ENCODE assay signal across 11 mouse cellular contexts in genomic region chr19:57367201-57367600, GRCm38 (mm10). TPM values are rescaled to one million over a fixed set of nuclear protein-coding genes. Genes with fewer than 3 reads are reported as not detected.
DNase-seq lines count a peak whose midpoint lies in the region; ATAC-seq and TF ChIP-seq lines count a peak whose summit lies in the region.
"Had no signal": no experiment of that assay in that cellular context is flagged by ENCODE, and none has a peak within 500 bp of the region (broad histone marks: within the 10 kb centered on the region; RNA-seq: fewer than 3 reads in every experiment).

No protein-coding gene starts in this region.

- 49% methylated on average over 4 of the region's 4 CpGs for WGBS in kidney, adult 2 months
- WGBS in liver, postnatal 0 days (ENCODE audit: insufficient replicate concordance), result 37% methylated on average over 4 of the region's 4 CpGs
- WGBS in stomach, postnatal 0 days, result 61% methylated on average over 4 of the region's 4 CpGs
- 86% methylated on average over 4 of the region's 4 CpGs for whole genome bisulfite sequencing in forebrain, embryonic 12.5 days

- H3K9ac ChIP-seq in liver, postnatal 0 days (replicated peaks), result peak overlapping the region; percentile 48; the same call in 1 of the 2 replicates
- no peak overlapping the region for H3K9ac ChIP-seq in stomach, postnatal 0 days (ENCODE audit: low read length)
- no peak overlapping the region for H3K9ac ChIP-seq in forebrain, embryonic 12.5 days
- H3K9ac ChIP-seq: limb, embryonic 12.5 days had no signal

- no peak overlapping the region for H3K4me3 ChIP-seq in kidney, adult 2 months (ENCODE audit: insufficient read depth, low read depth, low read length)
- no peak overlapping the region for H3K4me3 ChIP-seq in liver, postnatal 0 days (ENCODE audit: low read depth, low read length)
- no peak overlapping the region for H3K4me3 ChIP-seq in stomach, postnatal 0 days (ENCODE audit: low read depth, low read length)
- no peak overlapping the region for H3K4me3 ChIP-seq in forebrain, embryonic 12.5 days (replicated peaks)
- H3K4me3 ChIP-seq: erythroblast, embryonic 14.5 days; limb, embryonic 12.5 days had no signal

- peak; percentile 45 for DNase-seq in adrenal gland, adult 2 months
- DNase-seq in adrenal gland, adult 18-20 months (ENCODE audit: low spot score in 2 of 2), result no peak
- peak; percentile 70 for DNase-seq in kidney, adult 2 months
- DNase-seq in kidney, postnatal 4 days, result no peak
- DNase-seq in liver, postnatal 0 days, result peak; percentile 70
- DNase-seq in stomach, postnatal 0 days (ENCODE audit: low spot score), result no peak
- no peak for DNase-seq in testis, postnatal 10 days (ENCODE audit: low spot score)

- peak overlapping the region; percentile 49 for H3K4me2 ChIP-seq in liver, postnatal 0 days (ENCODE audit: low read depth, low read length)
- H3K4me2 ChIP-seq in stomach, postnatal 0 days (replicated peaks; ENCODE audit: low read depth), result no peak overlapping the region
- no peak overlapping the region for H3K4me2 ChIP-seq in forebrain, embryonic 12.5 days
- H3K4me2 ChIP-seq: limb, embryonic 12.5 days had no signal

- H3K27ac ChIP-seq in kidney, adult 2 months (ENCODE audit: insufficient read depth, low read depth, low read length), result 0 out of 2 replicates have a peak overlapping the region, but pooled peaks have one; percentile 2
- H3K27ac ChIP-seq in liver, postnatal 0 days (ENCODE audit: low read depth), result peak overlapping the region; percentile 95
- H3K27ac ChIP-seq in stomach, postnatal 0 days (replicated peaks), result no peak overlapping the region; the same call in 1 of the 2 replicates
- no peak overlapping the region for H3K27ac ChIP-seq in forebrain, embryonic 12.5 days
- H3K27ac ChIP-seq: limb, embryonic 12.5 days had no signal

- TF ChIP-seq POLR2A in kidney, adult 2 months (IDR thresholded peaks at IDR 0.05; ENCODE audit: low read depth, low read length), result no peak

- H3K4me1 ChIP-seq in kidney, adult 2 months (ENCODE audit: control insufficient read depth, insufficient read depth, low read length), result peaks cover 35% of the 10 kb centered on the region
- H3K4me1 ChIP-seq in liver, postnatal 0 days (ENCODE audit: insufficient read depth), result peaks cover 43% of the 10 kb centered on the region
- H3K4me1 ChIP-seq in stomach, postnatal 0 days (replicated peaks; ENCODE audit: control insufficient read depth, insufficient read depth), result peaks cover 23% of the 10 kb centered on the region
- H3K4me1 ChIP-seq in forebrain, embryonic 12.5 days, result peaks cover 57% of the 10 kb centered on the region

- H3K36me3 ChIP-seq in kidney, adult 2 months (ENCODE audit: control insufficient read depth, insufficient read depth, low read length), result no peaks in the 10 kb centered on the region
- peaks cover 36% of the 10 kb centered on the region for H3K36me3 ChIP-seq in liver, postnatal 0 days (replicated peaks; ENCODE audit: insufficient read depth, low read length)
- peaks cover 2% of the 10 kb centered on the region; the same call in 1 of the 2 replicates for H3K36me3 ChIP-seq in stomach, postnatal 0 days (ENCODE audit: control insufficient read depth, insufficient read depth, low read length)
- H3K36me3 ChIP-seq in forebrain, embryonic 12.5 days (replicated peaks), result peaks cover 35% of the 10 kb centered on the region

- no peak for TF ChIP-seq CTCF in kidney, adult 2 months (conservative IDR thresholded peaks at IDR 0.05; ENCODE audit: insufficient read depth, insufficient read length, low read depth, low read length)
- no peak for TF ChIP-seq CTCF in liver, postnatal 0 days (IDR thresholded peaks at IDR 0.05; ENCODE audit: low read depth)
- TF ChIP-seq CTCF in stomach, postnatal 0 days (IDR thresholded peaks at IDR 0.05; ENCODE audit: low read depth), result no peak

- TF ChIP-seq EP300 in liver, postnatal 0 days (IDR thresholded peaks at IDR 0.05; ENCODE audit: low read depth), result peak; percentile 86
- TF ChIP-seq EP300 in stomach, postnatal 0 days (optimal IDR thresholded peaks at IDR 0.05), result no peak

- H3K27me3 ChIP-seq in kidney, adult 2 months (replicated peaks; ENCODE audit: control insufficient read depth, insufficient read depth, low read length), result no peaks in the 10 kb centered on the region
- H3K27me3 ChIP-seq in liver, postnatal 0 days (ENCODE audit: insufficient read depth, low read length), result no peaks in the 10 kb centered on the region
- no peaks in the 10 kb centered on the region for H3K27me3 ChIP-seq in stomach, postnatal 0 days (ENCODE audit: control insufficient read depth, insufficient read depth, low read length)
- no peaks in the 10 kb centered on the region for H3K27me3 ChIP-seq in forebrain, embryonic 12.5 days
- H3K27me3 ChIP-seq: limb, embryonic 12.5 days had no signal

- no peaks in the 10 kb centered on the region for H3K9me3 ChIP-seq in liver, postnatal 0 days (ENCODE audit: low read length)
- no peaks in the 10 kb centered on the region for H3K9me3 ChIP-seq in stomach, postnatal 0 days (ENCODE audit: control insufficient read depth, low read length)
- no peaks in the 10 kb centered on the region for H3K9me3 ChIP-seq in forebrain, embryonic 12.5 days
- H3K9me3 ChIP-seq: limb, embryonic 12.5 days had no signal

- peak; percentile 82 for ATAC-seq in liver, postnatal 0 days
- ATAC-seq in stomach, postnatal 0 days (ENCODE audit: low FRiP score, low TSS enrichment), result peak; percentile 18; the same call in 1 of the 2 replicates
- ATAC-seq in forebrain, embryonic 12.5 days (ENCODE audit: low FRiP score), result no peak
- ATAC-seq: midbrain, embryonic 16.5 days had no signal

RNA-seq across cellular contexts. Expression of gene Fam160b1, which starts 6.7 kb away (rescaled TPM):
- total RNA-seq in adrenal gland, adult 2 months (2021), result 10 to 100 TPM; 19.4 to 20.6 TPM
- polyA plus RNA-seq in adrenal gland, adult 2 months (2012; rRNA removed), result 9.6 and 10.6 TPM in 2 replicates
- total RNA-seq in adrenal gland, adult 18-20 months (2021), result 10 to 100 TPM; 17.1 to 20.3 TPM
- polyA plus RNA-seq in kidney, adult 2 months (2012; rRNA removed), result 7.3 and 8.0 TPM in 2 replicates
- polyA plus RNA-seq in liver, postnatal 0 days (2015; fragmentation: Nextera tagmentation; extraction: Ambion mirVana), result 7.8 and 9.2 TPM in 2 replicates
- 7.6 and 8.3 TPM in 2 replicates for polyA plus RNA-seq in stomach, postnatal 0 days (2015; fragmentation: Nextera tagmentation; extraction: Ambion mirVana)
- 15.7 and 16.7 TPM in 2 replicates for polyA plus RNA-seq in forebrain, embryonic 12.5 days (2016; fragmentation: Nextera tagmentation; extraction: Ambion mirVana)

RNA-seq across cellular contexts. Expression of gene Ablim1, which starts 52.5 kb away (rescaled TPM):
- 10 to 100 TPM; 33.6 to 39.9 TPM for total RNA-seq in adrenal gland, adult 2 months (2021)
- 15.8 and 20.5 TPM in 2 replicates for polyA plus RNA-seq in adrenal gland, adult 2 months (2012; rRNA removed)
- total RNA-seq in adrenal gland, adult 18-20 months (2021), result 10 to 100 TPM; 28.9 to 50.3 TPM
- polyA plus RNA-seq in kidney, adult 2 months (2012; rRNA removed), result 34.7 and 38.3 TPM in 2 replicates
- 11.5 and 12.0 TPM in 2 replicates for polyA plus RNA-seq in liver, postnatal 0 days (2015; fragmentation: Nextera tagmentation; extraction: Ambion mirVana)
- polyA plus RNA-seq in stomach, postnatal 0 days (2015; fragmentation: Nextera tagmentation; extraction: Ambion mirVana), result 61.8 and 62.0 TPM in 2 replicates
- 16.5 and 17.7 TPM in 2 replicates for polyA plus RNA-seq in forebrain, embryonic 12.5 days (2016; fragmentation: Nextera tagmentation; extraction: Ambion mirVana)

Comparison
In these comparisons a context has a peak if more than half of its experiments do, and no peak if none do; other contexts are left out.
1. DNase-seq: peak in adrenal gland, adult 2 months (single experiment), kidney, adult 2 months (single experiment) and liver, postnatal 0 days (single experiment); none in adrenal gland, adult 18-20 months (0 of 2), kidney, postnatal 4 days (0 of 2), stomach, postnatal 0 days (single experiment) and testis, postnatal 10 days (single experiment).
2. H3K27ac ChIP-seq: peak in kidney, adult 2 months (single experiment) and liver, postnatal 0 days (single experiment); none in stomach, postnatal 0 days (single experiment) and forebrain, embryonic 12.5 days (single experiment).